Mouse (Mus musculus) stomach, embryonic 16.5 days (tissue): ENCODE data around the gene Map4. TPM values are rescaled to one million over a fixed set of nuclear protein-coding genes. Genes with fewer than 3 reads are reported as not detected.

Experiments used
- ATAC-seq: fragments of 200-750 bp; cut with Nextera tagmentation; 2 replicates; pipeline ENCODE4 v1.8.0; 2017; ENCODE audit warnings: moderate number of reproducible peaks, moderate TSS enrichment; ENCODE audit not compliant: insufficient read depth, low FRiP score
- H3K27ac ChIP-seq: fragments of 300-500 bp; sonication (generic); 2 replicates; pipeline ENCODE4 v1.5.1; 2014; ENCODE audit warnings: low read length
- H3K27me3 ChIP-seq: fragments of 300-500 bp; sonication (generic); 2 replicates; pipeline ENCODE4 v1.6.1; 2014; ENCODE audit warnings: low read length, control low read depth, mixed read lengths; ENCODE audit not compliant: control insufficient read depth, insufficient read depth
- H3K36me3 ChIP-seq: fragments of 300-500 bp; sonication (generic); 2 replicates; pipeline ENCODE4 v1.6.1; 2014; ENCODE audit warnings: low read length; ENCODE audit not compliant: control insufficient read depth, insufficient read depth
- H3K4me1 ChIP-seq: fragments of 300-500 bp; sonication (generic); 2 replicates; pipeline ENCODE4 v1.6.1; 2014; ENCODE audit warnings: low read length, control low read depth, mixed read lengths; ENCODE audit not compliant: control insufficient read depth, insufficient read depth
- H3K4me2 ChIP-seq: fragments of 300-500 bp; sonication (generic); 2 replicates; pipeline ENCODE4 v1.6.1; 2014; ENCODE audit warnings: low read depth, low read length, mixed read lengths
- H3K4me3 ChIP-seq: fragments of 300-500 bp; sonication (generic); replicated peaks from 2 replicates; pipeline ENCODE4 v1.5.1; 2014; ENCODE audit warnings: mild to moderate bottlenecking, low read length
- H3K9ac ChIP-seq: fragments of 300-500 bp; sonication (generic); 2 replicates; pipeline ENCODE4 v1.6.1; 2014; ENCODE audit warnings: low read length
- H3K9me3 ChIP-seq: fragments of 300-500 bp; sonication (generic); replicated peaks from 2 replicates; pipeline ENCODE4 v1.6.1; 2016; ENCODE audit warnings: low read length, control low read depth; ENCODE audit not compliant: control insufficient read depth
- WGBS: fragments of 180-500 bp; shearing (Covaris S2); extraction: QIAGEN DNeasy Blood & Tissue Kit; methylation state at CpG from one replicate; pipeline ENCODE4 v1.1.7; 2014; 5-methylcytosine and 5-hydroxymethylcytosine counted together
- polyA plus RNA-seq: library from polyadenylated mRNA; unstranded; fragments of >200 nt; fragmentation: Nextera tagmentation; extraction: Ambion mirVana; gene quantifications from 2 replicates; pipeline ENCODE4 v1.2.1, GENCODE M21; 2015

The Map4 gene
- polyA plus RNA-seq, 1 experiment from 2014 or later = 73.2 TPM

DNA sequence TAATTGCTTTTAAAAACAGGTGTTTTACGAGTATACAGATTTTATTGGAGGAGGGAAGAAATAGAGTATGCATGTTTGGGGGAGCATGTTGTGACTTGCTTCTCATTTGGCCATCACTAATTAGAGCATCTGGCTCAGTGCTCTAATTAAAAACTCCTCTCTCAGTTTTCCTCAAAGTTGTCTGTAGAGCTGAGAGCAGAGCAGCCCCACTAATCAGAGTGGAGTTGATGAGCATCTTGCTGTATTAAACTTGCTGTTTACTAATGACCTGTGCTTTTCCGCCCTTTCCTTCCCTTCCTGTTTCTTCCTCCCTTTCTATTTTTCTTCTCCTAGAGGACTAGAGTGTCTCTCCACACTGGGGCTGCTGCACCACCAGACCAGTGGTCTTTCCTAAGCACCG is 71.2 kb downstream of the Map4 start:
- Histone ChIP-seq H3K4me3 (no peak overlapping the region), H3K27ac (no peak overlapping the region), H3K4me1 (no peaks in the 10 kb centered on the region), H3K9me3 (no peaks in the 10 kb centered on the region), H3K4me2 (no peak overlapping the region), H3K27me3 (no peaks in the 10 kb centered on the region), H3K36me3 (no peaks in the 10 kb centered on the region), H3K9ac (no peak overlapping the region)
- ATAC-seq = no peak
- 86% methylated on average over 3 of the region's 3 CpGs for WGBS

DNA sequence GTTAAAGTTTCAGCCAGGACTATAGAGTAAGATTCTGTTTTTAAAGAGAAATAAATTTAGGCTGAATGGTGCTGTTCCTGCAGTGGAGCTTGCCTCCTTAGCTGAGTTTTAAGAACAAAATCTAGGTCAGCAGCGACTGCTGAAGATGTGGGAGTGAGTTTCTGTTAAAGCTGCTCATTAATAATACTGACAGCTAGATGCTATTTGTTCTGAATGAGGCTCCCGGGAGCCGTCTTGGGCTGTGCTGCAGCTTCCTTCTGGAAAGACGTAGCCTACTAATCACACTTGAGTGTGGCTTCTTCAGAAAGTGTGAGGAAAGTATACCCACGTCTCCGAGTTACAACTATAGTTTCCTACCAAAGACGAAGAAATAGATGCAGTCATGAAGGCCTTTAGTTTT is 88.0 kb downstream of the Map4 start:
- Histone ChIP-seq H3K9me3 (no peaks in the 10 kb centered on the region), H3K27me3 (no peaks in the 10 kb centered on the region), H3K9ac (no peak overlapping the region), H3K4me2 (no peak overlapping the region), H3K36me3 (no peaks in the 10 kb centered on the region), H3K4me3 (no peak overlapping the region), H3K27ac (no peak overlapping the region), H3K4me1 (no peaks in the 10 kb centered on the region)
- 28% methylated on average over 7 of the region's 7 CpGs for WGBS
- ATAC-seq = no peak

DNA sequence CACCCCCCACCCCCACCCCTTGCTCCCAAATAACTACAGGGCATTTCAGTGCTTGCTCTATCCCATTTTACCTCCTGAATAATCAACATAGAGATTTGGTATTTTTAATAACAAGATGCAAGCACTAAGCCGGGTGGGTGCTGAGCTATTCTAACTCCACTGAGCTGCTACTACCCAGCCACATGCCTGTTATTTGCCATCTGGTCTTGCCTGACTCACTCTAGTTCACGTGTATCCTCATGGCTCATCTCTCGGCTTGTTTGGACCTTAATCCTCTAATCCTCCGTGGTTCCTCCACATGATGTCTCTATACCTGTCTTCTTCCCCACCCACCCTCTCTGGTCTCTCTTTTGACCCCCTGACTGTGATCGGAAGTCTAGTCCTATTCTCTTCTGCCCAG is 89.1 kb downstream of the Map4 start:
- Histone ChIP-seq H3K36me3 (no peaks in the 10 kb centered on the region), H3K27me3 (no peaks in the 10 kb centered on the region), H3K9ac (no peak overlapping the region), H3K4me1 (no peaks in the 10 kb centered on the region), H3K27ac (no peak overlapping the region), H3K4me2 (no peak overlapping the region), H3K4me3 (no peak overlapping the region), H3K9me3 (no peaks in the 10 kb centered on the region)
- WGBS = 77% methylated on average over 5 of the region's 5 CpGs
- ATAC-seq = no peak

DNA sequence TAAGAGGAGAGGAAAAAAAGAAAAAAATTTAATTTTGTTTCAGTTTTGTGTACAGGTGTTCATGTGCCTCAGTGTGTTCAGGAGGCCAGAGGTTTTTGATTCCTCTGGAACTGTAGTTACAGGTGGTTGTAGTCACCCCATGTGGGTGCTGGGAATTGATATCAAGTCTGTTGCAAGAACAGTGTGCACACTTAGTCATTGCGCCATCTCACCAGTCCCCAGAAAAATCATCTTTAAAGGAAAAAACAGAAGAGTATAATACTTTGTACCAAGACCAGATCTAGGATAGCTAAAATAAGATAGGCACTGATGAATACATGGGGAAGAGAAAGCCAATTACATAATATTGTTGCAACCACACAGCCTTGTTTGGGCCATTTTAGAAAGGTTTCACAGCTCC is 90.2 kb downstream of the Map4 start:
- Histone ChIP-seq H3K9ac (no peak overlapping the region), H3K27ac (no peak overlapping the region), H3K27me3 (no peaks in the 10 kb centered on the region), H3K4me2 (no peak overlapping the region), H3K4me3 (no peak overlapping the region), H3K9me3 (no peaks in the 10 kb centered on the region), H3K4me1 (no peaks in the 10 kb centered on the region), H3K36me3 (peaks cover 4% of the 10 kb centered on the region; the same call in 1 of the 2 replicates)
- 100% methylated on average over 1 of the region's 1 CpGs for WGBS
- no peak for ATAC-seq

DNA sequence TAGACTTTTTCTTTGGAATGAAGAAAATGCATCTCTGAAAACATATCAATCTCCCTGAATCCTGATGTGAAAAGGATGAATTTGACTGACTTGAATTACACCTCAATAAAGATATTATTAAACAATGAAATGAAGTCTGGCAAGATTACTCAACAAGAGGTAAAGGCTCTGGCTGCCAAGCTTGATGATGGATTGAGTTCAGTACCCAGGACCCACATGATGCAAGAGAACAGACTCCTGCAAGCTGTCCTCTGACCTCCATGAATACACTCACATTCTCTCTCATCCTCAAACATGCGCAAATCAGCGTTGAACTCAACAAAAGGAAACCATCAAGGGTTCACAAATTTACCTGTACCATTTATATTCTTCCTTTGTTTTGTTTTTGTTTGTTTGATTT is 90.9 kb downstream of the Map4 start:
- no peaks in the 10 kb centered on the region for H3K4me1 ChIP-seq
- no peak overlapping the region for H3K27ac ChIP-seq
- ATAC-seq = no peak
- peaks cover 4% of the 10 kb centered on the region; the same call in 1 of the 2 replicates for H3K36me3 ChIP-seq
- 90% methylated on average over 2 of the region's 2 CpGs for WGBS
- no peaks in the 10 kb centered on the region for H3K27me3 ChIP-seq
- no peak overlapping the region for H3K9ac ChIP-seq
- H3K4me3 ChIP-seq = no peak overlapping the region
- no peak overlapping the region for H3K4me2 ChIP-seq
- H3K9me3 ChIP-seq = no peaks in the 10 kb centered on the region

DNA sequence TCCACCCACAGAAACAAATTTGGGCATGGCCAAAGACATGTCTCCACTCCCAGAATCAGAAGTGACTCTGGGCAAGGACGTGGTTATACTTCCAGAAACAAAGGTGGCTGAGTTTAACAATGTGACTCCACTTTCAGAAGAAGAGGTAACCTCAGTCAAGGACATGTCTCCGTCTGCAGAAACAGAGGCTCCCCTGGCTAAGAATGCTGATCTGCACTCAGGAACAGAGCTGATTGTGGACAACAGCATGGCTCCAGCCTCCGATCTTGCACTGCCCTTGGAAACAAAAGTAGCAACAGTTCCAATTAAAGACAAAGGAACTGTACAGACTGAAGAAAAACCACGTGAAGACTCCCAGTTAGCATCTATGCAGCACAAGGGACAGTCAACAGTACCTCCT is 103.8 kb downstream of the Map4 start:
- Histone ChIP-seq H3K27ac (no peak overlapping the region), H3K4me3 (no peak overlapping the region), H3K9ac (no peak overlapping the region), H3K9me3 (no peaks in the 10 kb centered on the region), H3K4me1 (no peaks in the 10 kb centered on the region), H3K36me3 (peaks cover 17% of the 10 kb centered on the region), H3K27me3 (no peaks in the 10 kb centered on the region), H3K4me2 (no peak overlapping the region)
- WGBS = 89% methylated on average over 4 of the region's 4 CpGs
- no peak for ATAC-seq

DNA sequence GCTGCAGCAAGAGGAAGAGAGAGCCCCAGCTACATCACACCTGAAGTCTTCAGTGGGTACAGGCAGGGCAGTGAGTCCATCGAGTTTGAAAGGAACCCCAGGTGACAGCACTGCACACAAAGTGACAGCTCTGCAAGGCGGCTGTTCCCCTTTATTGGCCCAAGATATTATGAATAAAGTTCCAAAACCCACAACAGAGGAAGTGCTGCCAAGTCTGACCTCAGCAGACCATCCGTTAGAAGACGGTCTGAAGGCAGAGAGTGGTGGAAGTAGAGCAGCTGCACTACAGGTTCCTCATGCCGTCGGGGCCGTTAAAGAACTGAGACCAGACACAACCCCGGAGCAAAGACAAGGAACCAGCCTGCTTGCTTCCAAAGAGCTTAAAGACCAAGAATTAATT is 106.6 kb downstream of the Map4 start:
- no peak overlapping the region for H3K4me3 ChIP-seq
- H3K9ac ChIP-seq = no peak overlapping the region
- H3K36me3 ChIP-seq = peaks cover 17% of the 10 kb centered on the region
- no peaks in the 10 kb centered on the region for H3K4me1 ChIP-seq
- H3K27ac ChIP-seq = no peak overlapping the region
- no peak overlapping the region for H3K4me2 ChIP-seq
- WGBS = 71% methylated on average over 8 of the region's 8 CpGs
- ATAC-seq = no peak
- no peaks in the 10 kb centered on the region for H3K9me3 ChIP-seq
- no peaks in the 10 kb centered on the region for H3K27me3 ChIP-seq

DNA sequence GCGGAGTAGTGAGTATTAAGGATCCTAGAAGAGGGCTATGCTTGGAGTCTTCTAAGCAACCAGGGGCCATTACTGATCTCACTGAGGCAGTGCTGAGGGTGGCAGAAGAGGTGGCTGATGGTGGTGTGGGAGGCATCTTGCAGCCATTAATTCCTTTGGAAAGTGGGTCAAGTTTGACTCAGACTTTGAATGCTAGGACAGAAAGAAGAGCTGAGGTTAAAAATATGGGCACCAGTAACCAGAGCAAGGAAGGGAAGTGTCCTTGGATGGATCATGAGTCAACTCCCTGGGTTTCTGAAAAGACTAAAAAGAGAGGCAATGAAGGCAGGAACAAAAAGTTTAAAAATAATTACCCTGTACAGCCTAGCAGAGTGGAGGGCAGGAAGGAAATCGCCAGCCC is 107.2 kb downstream of the Map4 start:
- no peak for ATAC-seq
- Histone ChIP-seq H3K4me3 (no peak overlapping the region), H3K4me2 (no peak overlapping the region), H3K27ac (no peak overlapping the region), H3K36me3 (peaks cover 17% of the 10 kb centered on the region), H3K4me1 (no peaks in the 10 kb centered on the region), H3K9ac (no peak overlapping the region), H3K9me3 (no peaks in the 10 kb centered on the region), H3K27me3 (no peaks in the 10 kb centered on the region)
- 91% methylated on average over 2 of the region's 2 CpGs for WGBS

DNA sequence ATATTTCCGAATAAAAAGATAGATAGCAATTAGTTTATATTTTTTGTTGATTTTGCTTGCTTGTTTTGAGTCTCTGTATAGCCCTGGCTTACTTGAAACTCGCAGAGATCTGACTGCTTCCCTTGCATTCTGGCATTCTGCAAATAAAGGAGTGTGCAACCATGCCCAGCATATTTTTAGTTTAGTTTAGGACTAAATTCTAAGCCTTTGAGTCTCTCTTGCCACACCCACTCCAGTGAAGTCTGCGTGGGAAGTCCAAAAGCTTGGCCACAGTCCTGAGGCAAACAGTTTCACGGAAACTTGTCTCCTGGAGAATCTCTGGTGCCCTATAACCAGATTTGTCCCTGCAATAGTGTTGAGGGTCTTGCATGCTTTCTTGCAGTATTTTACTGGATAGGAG is 113.1 kb downstream of the Map4 start:
- Histone ChIP-seq H3K27me3 (no peaks in the 10 kb centered on the region), H3K4me2 (no peak overlapping the region), H3K9me3 (no peaks in the 10 kb centered on the region), H3K36me3 (no peaks in the 10 kb centered on the region), H3K27ac (no peak overlapping the region), H3K9ac (no peak overlapping the region), H3K4me1 (no peaks in the 10 kb centered on the region), H3K4me3 (no peak overlapping the region)
- no peak for ATAC-seq
- WGBS = 79% methylated on average over 4 of the region's 4 CpGs

DNA sequence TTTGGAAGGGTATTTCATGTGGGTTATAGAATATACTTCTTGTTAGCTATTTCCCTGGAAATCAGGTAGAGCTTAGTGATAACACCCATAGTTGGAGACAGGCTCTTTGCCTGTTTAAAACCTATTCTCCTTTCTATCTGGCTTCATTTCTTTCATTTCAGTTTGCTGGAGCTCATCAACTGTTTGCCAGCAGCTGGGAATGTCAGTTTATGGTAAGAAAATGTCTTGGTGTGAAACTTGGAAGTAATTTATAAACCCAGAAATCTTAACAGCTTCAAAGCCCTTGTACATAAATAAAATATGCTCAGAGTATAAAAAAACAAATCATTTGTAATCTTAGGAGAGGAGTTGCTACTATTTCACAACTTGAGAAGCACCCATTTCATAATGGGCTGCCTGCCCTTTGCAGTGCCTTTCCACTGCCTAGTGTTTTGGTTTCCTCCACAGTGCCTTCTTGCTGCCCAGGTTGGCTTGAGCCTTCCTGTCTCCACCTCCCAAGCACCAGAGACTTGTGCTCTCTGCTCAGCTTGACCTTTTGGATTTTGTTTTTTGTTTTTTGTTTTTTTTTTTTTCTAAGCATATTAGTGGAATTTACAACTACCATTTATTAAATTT is 114.6 kb downstream of the Map4 start:
- Histone ChIP-seq H3K36me3 (no peaks in the 10 kb centered on the region), H3K4me2 (no peak overlapping the region), H3K9ac (no peak overlapping the region), H3K27ac (no peak overlapping the region), H3K4me1 (no peaks in the 10 kb centered on the region), H3K4me3 (no peak overlapping the region), H3K27me3 (no peaks in the 10 kb centered on the region), H3K9me3 (no peaks in the 10 kb centered on the region)
- no peak for ATAC-seq
